Mouse (Mus musculus): ENCODE measurements around the gene Mvd. TPM values are rescaled to one million over a fixed set of nuclear protein-coding genes. Genes with fewer than 3 reads are reported as not detected.
A peak's percentile ranks its signal among the peaks of the same experiment; 100 is the strongest.

The Mvd gene
- polyA plus RNA-seq, 1 experiment from 2014 or later, result 24.3 TPM

- H3K27ac ChIP-seq (replicated peaks), result no peak overlapping the region
- H3K36me3 ChIP-seq (replicated peaks), result peaks cover 50% of the 10 kb centered on the region
- no peak overlapping the region for H3K4me3 ChIP-seq (replicated peaks)
- peaks cover 46% of the 10 kb centered on the region for H3K4me1 ChIP-seq (replicated peaks)
- H3K9ac ChIP-seq, result no peak overlapping the region
- 81% methylated on average over 9 of the region's 9 CpGs for WGBS (ENCODE audit: insufficient replicate concordance)
- 0 out of 2 replicates have a peak, but pooled peaks cover 4% of the 10 kb centered on the region for H3K9me3 ChIP-seq (replicated peaks)
- peaks cover 14% of the 10 kb centered on the region; the same call in 1 of the 2 replicates for H3K27me3 ChIP-seq
- no peak for ATAC-seq (ENCODE audit: insufficient read depth)
- no peak overlapping the region for H3K4me2 ChIP-seq
Observed at GRCm38 (mm10) chr8:122436146-122436545, 7.1 kb downstream of the Mvd start.

DNA sequence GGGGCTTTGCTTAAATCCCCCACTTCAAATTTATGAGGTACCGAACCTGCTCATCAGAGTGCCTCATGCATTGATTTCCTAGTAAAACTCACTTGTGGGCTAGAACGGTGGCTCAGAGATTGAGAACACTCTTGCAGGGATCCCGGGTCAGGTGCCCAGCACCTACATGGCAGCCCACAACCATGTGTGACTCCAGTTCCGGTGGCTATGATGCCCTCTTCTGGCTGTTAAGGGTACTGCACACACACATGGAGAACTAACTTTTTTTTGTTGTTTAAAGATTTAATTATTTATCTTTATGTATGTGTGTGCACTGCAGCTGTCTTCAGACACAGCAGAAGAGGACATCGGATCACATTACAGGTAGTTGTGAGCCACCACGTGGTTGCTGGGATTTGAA, 7.8 kb downstream of the Mvd start:
- H3K9ac ChIP-seq, result no peak overlapping the region
- no peak overlapping the region for H3K4me2 ChIP-seq
- peaks cover 53% of the 10 kb centered on the region for H3K4me1 ChIP-seq (replicated peaks)
- 79% methylated on average over 6 of the region's 6 CpGs for WGBS (ENCODE audit: insufficient replicate concordance)
- 0 out of 2 replicates have a peak, but pooled peaks cover 4% of the 10 kb centered on the region for H3K9me3 ChIP-seq (replicated peaks)
- H3K27me3 ChIP-seq, result peaks cover 14% of the 10 kb centered on the region; the same call in 1 of the 2 replicates
- H3K36me3 ChIP-seq (replicated peaks), result peaks cover 50% of the 10 kb centered on the region
- ATAC-seq (ENCODE audit: insufficient read depth), result no peak
- no peak overlapping the region for H3K27ac ChIP-seq (replicated peaks)
- H3K4me3 ChIP-seq (replicated peaks), result no peak overlapping the region

GRCm38 (mm10) chr8:122433269-122433905, 9.8 kb downstream of the Mvd start:
- peak overlapping the region; percentile 61 for H3K4me3 ChIP-seq (replicated peaks)

DNA sequence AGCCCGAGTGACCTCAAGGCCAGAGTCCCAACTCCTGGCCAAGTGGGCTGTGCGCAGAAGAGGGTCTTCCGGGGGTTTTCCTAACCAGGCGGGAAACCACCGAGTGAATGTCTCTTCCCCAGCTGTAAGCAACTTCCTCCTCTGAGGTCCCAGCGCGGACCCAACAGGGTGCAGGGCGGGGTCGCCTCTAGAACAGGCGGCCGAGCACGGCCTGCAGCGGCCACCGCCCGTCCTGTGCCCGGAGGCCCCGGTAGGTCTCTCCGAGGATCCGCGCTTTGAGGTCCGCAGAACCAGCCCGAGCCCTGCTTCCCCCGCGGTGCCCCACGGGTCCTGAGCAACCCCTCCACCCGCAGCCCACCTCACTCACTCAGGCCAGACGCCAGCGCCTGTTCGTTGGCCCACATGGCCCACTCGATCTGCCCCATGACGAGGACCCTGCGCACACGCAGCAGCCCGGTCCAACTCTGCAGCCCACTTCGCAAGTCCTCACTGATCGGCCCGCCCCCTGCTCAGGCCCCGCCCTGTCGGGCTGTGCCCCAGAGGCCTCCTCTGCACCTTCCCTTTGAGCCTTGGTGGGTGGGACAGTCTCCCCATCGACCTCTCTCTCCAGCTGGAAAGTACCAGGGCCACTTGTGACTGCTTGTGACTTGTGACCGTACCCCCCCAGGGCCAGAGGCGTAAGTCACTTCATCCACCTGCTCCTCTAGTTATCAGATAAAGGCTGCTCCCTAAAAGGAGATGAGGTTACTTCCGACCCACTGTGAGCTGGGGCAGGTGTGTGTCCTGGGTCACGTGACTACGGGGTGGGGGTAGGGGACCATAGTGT, 10.6 kb downstream of the Mvd start, which contains the start of gene Cyba:
TSS of gene Cyba (minus strand) at position 488 of the 826 bp plus-strand sequence.
- 2% methylated on average over 45 of the region's 45 CpGs for WGBS (ENCODE audit: insufficient replicate concordance)
- peak; percentile 67 for ATAC-seq (ENCODE audit: insufficient read depth)
- Histone ChIP-seq H3K9me3 (replicated peaks) (0 out of 2 replicates have a peak, but pooled peaks cover 4% of the 10 kb centered on the region), H3K9ac (peak within 1 kb of the TSS; percentile 52), H3K4me1 (replicated peaks) (peaks cover 44% of the 10 kb centered on the region), H3K27me3 (peaks cover 14% of the 10 kb centered on the region; the same call in 1 of the 2 replicates), H3K36me3 (replicated peaks) (peaks cover 37% of the 10 kb centered on the region), H3K4me2 (peak within 1 kb of the TSS; percentile 75), H3K4me3 (replicated peaks) (peak within 1 kb of the TSS; percentile 61), H3K27ac (replicated peaks) (peak within 1 kb of the TSS; percentile 81)

More at GRCm38 (mm10) chr8:122433269-122433905, 9.8 kb downstream of the Mvd start:
- 53% methylated on average over 11 of the region's 11 CpGs for WGBS (ENCODE audit: insufficient replicate concordance)
- Histone ChIP-seq H3K4me1 (replicated peaks) (peaks cover 49% of the 10 kb centered on the region), H3K36me3 (replicated peaks) (peaks cover 43% of the 10 kb centered on the region), H3K9ac (0 out of 2 replicates have a peak overlapping the region, but pooled peaks have one; percentile 13), H3K9me3 (replicated peaks) (0 out of 2 replicates have a peak, but pooled peaks cover 4% of the 10 kb centered on the region), H3K27ac (replicated peaks) (no peak overlapping the region), H3K4me2 (peak overlapping the region; percentile 75), H3K27me3 (peaks cover 14% of the 10 kb centered on the region; the same call in 1 of the 2 replicates)
- no peak for ATAC-seq (ENCODE audit: insufficient read depth)

DNA sequence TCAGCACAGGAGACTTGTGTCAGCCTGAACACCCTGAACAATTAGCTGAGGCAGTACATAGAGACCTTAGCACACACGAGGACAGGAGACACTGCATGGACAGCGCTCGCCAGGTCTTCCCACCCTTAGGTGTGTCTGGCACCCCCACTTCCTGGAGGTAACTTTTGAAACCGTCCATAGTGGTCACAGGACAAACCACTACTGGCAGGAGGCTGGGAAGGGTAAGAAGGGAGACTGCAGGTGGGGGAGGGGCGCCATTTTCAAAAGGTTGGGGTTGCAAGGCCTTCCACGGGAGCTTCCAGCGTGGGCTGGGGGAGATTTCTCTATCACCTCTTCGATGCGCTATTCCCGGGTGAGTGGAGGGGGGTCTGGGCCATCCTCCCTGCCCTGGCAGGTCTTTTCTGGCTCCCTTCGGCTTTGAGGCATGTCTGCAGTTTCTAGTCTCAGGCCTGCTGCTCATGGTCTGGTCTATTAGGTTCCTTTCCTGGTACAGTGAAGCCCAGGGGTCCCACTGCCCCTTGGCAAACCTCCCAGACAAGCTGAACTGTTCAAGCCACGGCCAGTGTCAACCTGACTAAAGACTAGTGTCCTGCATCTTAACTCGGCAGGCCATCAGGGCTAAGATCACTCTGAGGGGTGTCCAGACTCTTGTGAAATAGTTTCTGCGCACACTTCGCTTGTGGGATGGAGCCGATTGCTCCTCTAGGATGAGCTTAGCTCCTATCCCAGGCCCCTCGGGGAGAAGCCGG, 11.4 kb downstream of the Mvd start:
- Histone ChIP-seq H3K9me3 (replicated peaks) (0 out of 2 replicates have a peak, but pooled peaks cover 4% of the 10 kb centered on the region), H3K4me3 (replicated peaks) (peak overlapping the region; percentile 61), H3K9ac (peak overlapping the region; percentile 52), H3K4me1 (replicated peaks) (peaks cover 40% of the 10 kb centered on the region), H3K4me2 (peak overlapping the region; percentile 75), H3K27ac (replicated peaks) (peak overlapping the region; percentile 81), H3K27me3 (peaks cover 14% of the 10 kb centered on the region; the same call in 1 of the 2 replicates), H3K36me3 (replicated peaks) (peaks cover 34% of the 10 kb centered on the region)
- 16% methylated on average over 18 of the region's 18 CpGs for WGBS (ENCODE audit: insufficient replicate concordance)
- ATAC-seq (ENCODE audit: insufficient read depth), result no peak; the same call in 1 of the 2 replicates

DNA sequence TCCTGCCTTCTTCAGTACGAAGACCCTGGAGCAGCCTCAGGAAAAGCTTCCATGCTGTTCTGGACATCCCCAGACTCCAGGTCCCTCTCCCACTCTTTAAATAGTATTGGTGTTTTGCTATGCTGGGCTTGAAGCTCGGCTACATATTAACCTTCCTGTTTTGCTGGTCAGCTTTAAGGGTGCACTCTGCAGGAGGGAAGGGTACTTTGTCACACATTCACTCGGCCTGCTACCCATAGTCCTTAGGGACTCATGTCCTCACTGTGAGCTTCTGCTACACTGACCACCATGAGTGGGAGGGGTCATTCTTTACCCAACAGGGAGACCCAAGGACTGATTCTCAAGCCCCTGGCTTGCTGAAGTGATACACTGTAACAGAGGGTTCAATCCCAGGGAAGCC, 12.6 kb downstream of the Mvd start:
- Histone ChIP-seq H3K27ac (replicated peaks) (peak overlapping the region; percentile 81; the same call in 1 of the 2 replicates), H3K9ac (no peak overlapping the region), H3K36me3 (replicated peaks) (peaks cover 33% of the 10 kb centered on the region), H3K9me3 (replicated peaks) (0 out of 2 replicates have a peak, but pooled peaks cover 4% of the 10 kb centered on the region), H3K4me3 (replicated peaks) (no peak overlapping the region), H3K4me1 (replicated peaks) (peaks cover 34% of the 10 kb centered on the region), H3K4me2 (peak overlapping the region; percentile 75), H3K27me3 (peaks cover 14% of the 10 kb centered on the region; the same call in 1 of the 2 replicates)
- no peak for ATAC-seq (ENCODE audit: insufficient read depth)
- 43% methylated on average over 3 of the region's 3 CpGs for WGBS (ENCODE audit: insufficient replicate concordance)

- Histone ChIP-seq H3K36me3 (replicated peaks) (peaks cover 28% of the 10 kb centered on the region), H3K4me2 (peak overlapping the region; percentile 75; the same call in 1 of the 2 replicates), H3K4me1 (replicated peaks) (peaks cover 34% of the 10 kb centered on the region), H3K9ac (no peak overlapping the region), H3K27ac (replicated peaks) (peak overlapping the region; percentile 81; the same call in 1 of the 2 replicates), H3K27me3 (peaks cover 14% of the 10 kb centered on the region; the same call in 1 of the 2 replicates), H3K4me3 (replicated peaks) (no peak overlapping the region), H3K9me3 (replicated peaks) (no peaks in the 10 kb centered on the region)
- peak; percentile 10; the same call in 1 of the 2 replicates for ATAC-seq (ENCODE audit: insufficient read depth)
- WGBS (ENCODE audit: insufficient replicate concordance), result 42% methylated on average over 10 of the region's 10 CpGs
Observed at GRCm38 (mm10) chr8:122430058-122430636, 13.1 kb downstream of the Mvd start.

DNA sequence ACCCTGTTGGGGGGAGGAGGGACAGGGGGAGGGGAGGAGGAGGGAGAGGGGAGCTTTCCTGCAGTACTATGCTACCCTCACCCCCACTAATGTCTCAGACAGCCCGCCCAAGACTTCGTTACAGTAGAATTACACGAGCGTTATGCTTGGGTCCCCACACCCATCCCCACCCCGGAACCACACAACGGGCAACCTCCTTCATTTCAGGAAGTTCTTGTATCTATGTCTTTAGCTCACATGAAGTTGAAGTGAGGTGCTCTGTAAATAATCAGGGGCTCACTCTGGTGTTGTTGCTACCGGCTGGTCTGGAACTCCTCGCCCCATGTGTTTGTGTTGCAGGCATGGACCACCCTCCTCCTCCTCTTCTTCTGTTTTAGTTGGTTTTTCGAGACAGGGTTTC, 15.1 kb downstream of the Mvd start:
- no peak overlapping the region for H3K4me3 ChIP-seq (replicated peaks)
- 0 out of 2 replicates have a peak, but pooled peaks cover 23% of the 10 kb centered on the region for H3K36me3 ChIP-seq (replicated peaks)
- no peak overlapping the region for H3K4me2 ChIP-seq
- no peak overlapping the region for H3K9ac ChIP-seq
- peaks cover 14% of the 10 kb centered on the region; the same call in 1 of the 2 replicates for H3K27me3 ChIP-seq
- no peaks in the 10 kb centered on the region for H3K9me3 ChIP-seq (replicated peaks)
- no peak for ATAC-seq (ENCODE audit: insufficient read depth)
- peaks cover 33% of the 10 kb centered on the region for H3K4me1 ChIP-seq (replicated peaks)
- H3K27ac ChIP-seq (replicated peaks), result no peak overlapping the region
- WGBS (ENCODE audit: insufficient replicate concordance), result 44% methylated on average over 9 of the region's 9 CpGs

- Histone ChIP-seq H3K27ac (replicated peaks) (no peak overlapping the region), H3K36me3 (replicated peaks) (0 out of 2 replicates have a peak, but pooled peaks cover 24% of the 10 kb centered on the region), H3K4me1 (replicated peaks) (peaks cover 27% of the 10 kb centered on the region), H3K4me2 (no peak overlapping the region), H3K9ac (no peak overlapping the region), H3K4me3 (replicated peaks) (no peak overlapping the region), H3K27me3 (peaks cover 11% of the 10 kb centered on the region; the same call in 1 of the 2 replicates), H3K9me3 (replicated peaks) (no peaks in the 10 kb centered on the region)
- 69% methylated on average over 7 of the region's 7 CpGs for WGBS (ENCODE audit: insufficient replicate concordance)
- ATAC-seq (ENCODE audit: insufficient read depth), result no peak
Observed at GRCm38 (mm10) chr8:122427607-122428006, 15.6 kb downstream of the Mvd start.

GRCm38 (mm10) chr8:122426145-122426544, 17.1 kb downstream of the Mvd start:
- H3K4me1 ChIP-seq (replicated peaks), result peaks cover 18% of the 10 kb centered on the region
- H3K9me3 ChIP-seq (replicated peaks), result no peaks in the 10 kb centered on the region
- H3K4me3 ChIP-seq (replicated peaks), result no peak overlapping the region
- no peaks in the 10 kb centered on the region for H3K27me3 ChIP-seq
- 45% methylated on average over 9 of the region's 9 CpGs for WGBS (ENCODE audit: insufficient replicate concordance)
- H3K27ac ChIP-seq (replicated peaks), result no peak overlapping the region
- no peak for ATAC-seq (ENCODE audit: insufficient read depth)
- no peak overlapping the region for H3K9ac ChIP-seq
- H3K36me3 ChIP-seq (replicated peaks), result 0 out of 2 replicates have a peak, but pooled peaks cover 24% of the 10 kb centered on the region
- no peak overlapping the region for H3K4me2 ChIP-seq
